Mouse (Mus musculus): Measurements from ENCODE around the gene Olfr103.

- TF ChIP-seq CTCF (conservative IDR thresholded peaks at IDR 0.05; ENCODE audit: insufficient read depth, insufficient read length, low read depth, low read length) (no peak), POLR2A (IDR thresholded peaks at IDR 0.05; ENCODE audit: low read depth, low read length) (no peak)
Measured at GRCm38 (mm10) chr17:37359282-37359681, 19.8 kb upstream of the Olfr103 start, which contains the start of gene Olfr104-ps.

Measured in kidney, adult 2 months (tissue).